Mouse (Mus musculus) right cerebral cortex, postnatal 14 days (tissue): ENCODE measurements around the gene Neil3.
"Not testable (repeated sequence)": the region's sequence is repeated elsewhere in the genome, so short reads cannot be mapped to it uniquely, and the experiment has no call there.

Experiments used
- DNase-seq: peaks from one replicate; pipeline ENCODE4 v3.0.0; 2022

Neil3 gene

DNA sequence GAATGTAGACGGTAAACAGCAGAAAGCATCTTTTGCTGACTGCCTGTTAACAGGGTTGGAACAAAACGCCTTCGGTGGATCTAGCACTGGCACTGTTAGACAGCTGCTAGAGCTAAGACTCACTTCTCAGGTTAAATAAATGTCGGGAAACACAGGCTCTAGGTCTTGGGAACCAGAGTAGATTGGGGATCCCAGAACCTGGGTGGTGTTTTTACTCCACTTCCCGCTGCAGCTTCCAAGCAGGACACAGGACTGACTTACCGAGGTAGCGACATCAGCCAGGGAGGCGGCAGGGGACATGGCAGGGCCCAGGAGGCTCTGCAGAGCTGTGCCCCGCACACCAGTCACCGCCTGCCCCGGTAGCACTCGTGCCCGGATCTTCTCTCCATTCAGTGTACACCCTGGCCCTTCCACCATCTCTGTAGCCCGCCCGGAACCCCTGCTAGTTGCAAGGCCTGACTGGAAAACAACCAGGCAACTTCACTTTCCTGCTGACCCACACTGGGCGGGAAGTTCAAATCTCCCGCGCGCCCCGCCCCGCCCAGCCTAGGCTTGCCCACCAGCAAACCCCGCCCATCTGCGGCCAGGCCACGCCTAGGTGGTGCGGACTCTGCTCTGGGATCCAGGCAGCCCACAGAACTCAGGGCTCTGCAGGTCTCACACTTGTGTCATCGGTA lies at the start of gene Neil3:
TSS of gene Neil3 (minus strand) at position 571 of the 677 bp plus-strand sequence.
- DNase-seq = peak; percentile 27

- DNase-seq = peak; percentile 63
Measured at GRCm38 (mm10) chr8:53680846-53681245, 42.0 kb upstream of the Neil3 start.

DNA sequence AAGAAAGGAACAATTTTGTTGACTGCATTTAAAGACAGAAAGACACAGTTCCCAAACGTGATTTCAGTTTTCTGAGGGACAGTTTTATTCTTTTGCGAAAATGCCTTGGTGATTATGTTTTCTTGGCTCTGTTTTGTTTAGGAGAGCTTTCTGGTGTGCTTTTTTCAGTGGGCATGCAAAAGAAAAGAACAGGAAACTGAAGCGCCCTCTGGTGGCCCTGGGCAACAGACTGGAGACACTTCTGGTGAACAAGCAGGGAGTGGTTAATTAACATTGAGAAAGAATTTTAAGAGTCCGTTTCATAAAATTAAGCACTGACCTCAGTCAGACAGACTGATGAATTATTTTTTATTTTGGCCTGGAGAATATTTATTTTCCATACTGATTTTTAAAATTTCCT lies 25.1 kb upstream of the Neil3 start:
- peak; percentile 82 for DNase-seq

- DNase-seq = no peak
Measured at GRCm38 (mm10) chr8:53661436-53661835, 22.6 kb upstream of the Neil3 start.

DNA sequence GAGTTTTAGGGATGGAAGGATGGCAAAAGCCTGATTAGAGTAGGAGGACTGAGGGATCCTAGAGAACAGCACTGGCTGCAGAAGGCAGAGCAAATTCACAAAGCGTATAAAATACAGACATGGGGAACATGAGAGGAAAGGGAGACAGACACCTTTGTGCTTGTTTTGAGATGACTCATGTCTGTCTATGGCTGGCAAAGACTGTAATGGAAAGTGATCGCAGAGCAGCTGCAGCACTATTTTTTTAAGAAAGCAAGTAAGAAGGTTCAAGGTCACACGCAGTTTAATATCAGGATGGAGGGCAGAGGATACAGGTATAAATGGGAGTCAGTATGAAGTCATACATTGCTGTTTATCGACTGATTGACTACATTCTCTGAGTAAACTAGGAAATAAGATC lies 8.2 kb downstream of the Neil3 start:
- no peak for DNase-seq

DNA sequence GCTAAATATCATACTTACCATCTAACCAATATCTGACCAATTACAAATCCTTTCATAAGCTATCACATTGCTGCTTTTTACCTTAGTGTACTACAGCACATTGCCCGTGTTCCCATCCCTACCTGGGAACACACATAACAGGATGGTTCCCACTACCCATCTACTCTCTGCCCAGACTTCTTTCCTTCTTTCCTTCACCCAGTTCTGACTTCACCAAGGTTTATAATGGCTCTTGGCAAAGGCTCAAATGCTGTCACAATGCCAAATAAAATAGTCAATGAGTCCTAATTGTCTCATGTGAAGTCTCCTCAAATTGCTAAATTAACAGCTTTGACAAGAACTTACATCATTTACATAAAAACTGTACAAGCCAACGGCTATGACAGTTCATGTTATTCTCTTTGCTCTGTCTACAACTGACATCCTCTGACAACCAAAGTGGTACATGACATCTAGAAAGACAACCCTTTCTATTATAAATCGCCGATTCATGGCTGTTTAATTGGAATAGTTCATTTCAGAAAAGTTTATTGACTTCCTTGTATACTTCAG lies 9.9 kb downstream of the Neil3 start:
- DNase-seq = no peak

DNA sequence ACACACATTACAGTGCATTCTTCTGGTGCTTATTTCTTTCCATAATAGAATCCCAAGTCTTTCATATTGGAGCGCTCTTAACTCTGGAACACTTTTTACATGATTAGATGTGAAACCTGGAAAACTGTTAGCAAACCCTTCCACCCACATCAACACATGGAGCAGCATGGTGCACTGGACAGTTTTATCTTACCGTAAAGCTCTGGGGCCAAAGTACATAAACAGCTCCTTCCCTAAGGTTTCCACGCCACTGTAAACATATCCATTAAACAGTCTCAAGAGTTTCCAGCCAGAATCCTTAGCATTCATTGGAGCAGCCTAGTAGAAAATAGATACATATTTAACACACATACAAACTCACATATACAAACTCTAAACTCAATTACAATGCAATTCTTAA lies 15.4 kb downstream of the Neil3 start:
- no peak for DNase-seq

DNA sequence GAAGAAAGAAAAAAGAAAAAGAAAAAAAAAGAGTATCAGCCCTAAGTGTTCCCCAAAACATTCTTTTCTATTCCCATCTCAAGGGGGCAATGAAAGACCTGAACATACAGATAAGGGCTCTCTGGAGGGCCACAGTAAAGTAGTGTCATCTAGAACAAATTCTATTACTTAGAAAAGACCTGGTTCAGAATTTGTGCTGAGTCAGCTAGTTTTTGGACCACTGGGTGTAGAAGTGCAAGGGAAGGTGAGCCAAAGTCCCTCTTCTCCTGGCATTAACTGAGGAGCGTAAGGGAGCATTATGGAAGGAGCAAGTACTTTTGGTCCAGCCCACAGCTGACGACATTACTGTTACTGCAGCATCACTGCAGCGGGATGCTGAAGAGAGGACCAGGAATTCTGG lies 19.7 kb downstream of the Neil3 start:
- DNase-seq = no peak

GRCm38 (mm10) chr8:53614288-53614646 lies 24.6 kb downstream of the Neil3 start:
- no peak for DNase-seq

DNA sequence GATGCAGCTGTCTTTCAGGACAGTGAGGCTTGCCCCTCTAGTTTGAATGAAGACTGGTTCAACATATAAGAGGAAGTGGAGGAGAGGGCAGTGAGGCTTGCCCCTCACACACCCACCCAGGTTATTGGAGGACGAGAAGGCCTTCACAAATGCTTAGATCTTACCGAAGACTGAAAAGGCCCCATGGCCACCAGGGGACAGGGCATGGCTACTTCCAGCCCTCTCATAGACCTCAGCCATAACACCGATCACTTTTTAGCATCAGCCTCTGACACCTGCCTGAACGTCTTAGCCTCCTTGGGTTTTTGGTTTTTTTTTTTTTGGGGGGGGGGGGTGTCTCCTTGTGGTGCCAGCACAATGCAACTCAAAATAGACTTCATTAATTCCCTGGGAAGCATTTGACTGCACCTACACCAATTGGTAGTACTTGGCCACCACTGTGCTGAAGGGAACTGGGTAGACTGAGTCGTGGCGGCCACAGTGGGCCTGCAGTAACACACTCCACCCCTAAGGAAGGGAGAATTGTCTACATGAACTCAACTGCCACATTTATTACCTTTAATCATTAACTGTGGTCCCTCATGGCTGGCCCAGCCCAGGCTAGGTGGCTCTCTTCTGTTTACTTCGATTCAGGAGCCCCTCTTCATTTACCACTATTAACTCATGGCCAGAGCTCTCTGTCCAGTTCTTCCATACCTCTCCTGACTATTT lies 25.1 kb downstream of the Neil3 start:
- DNase-seq = no peak

- DNase-seq = no peak
Measured at GRCm38 (mm10) chr8:53612297-53612696, 26.6 kb downstream of the Neil3 start.

DNA sequence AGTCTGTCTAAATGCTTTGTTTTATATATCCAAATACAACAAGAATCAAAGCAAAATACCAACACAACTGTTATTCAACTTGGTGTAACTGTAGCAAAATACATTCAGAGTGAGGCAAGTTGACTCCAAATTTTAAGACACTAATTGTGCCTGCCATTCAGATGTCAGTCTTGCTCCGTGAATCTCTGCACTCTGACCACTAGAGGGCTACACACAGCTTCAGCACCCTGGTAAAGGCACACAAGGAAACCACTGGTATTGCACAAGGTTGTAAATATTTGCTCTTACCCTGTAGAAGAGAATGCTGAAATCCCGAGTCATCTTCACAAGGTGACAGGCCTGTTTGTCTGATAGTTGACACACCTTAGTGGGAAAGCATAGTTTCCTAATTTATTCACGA lies 31.8 kb downstream of the Neil3 start:
- DNase-seq = no peak

DNA sequence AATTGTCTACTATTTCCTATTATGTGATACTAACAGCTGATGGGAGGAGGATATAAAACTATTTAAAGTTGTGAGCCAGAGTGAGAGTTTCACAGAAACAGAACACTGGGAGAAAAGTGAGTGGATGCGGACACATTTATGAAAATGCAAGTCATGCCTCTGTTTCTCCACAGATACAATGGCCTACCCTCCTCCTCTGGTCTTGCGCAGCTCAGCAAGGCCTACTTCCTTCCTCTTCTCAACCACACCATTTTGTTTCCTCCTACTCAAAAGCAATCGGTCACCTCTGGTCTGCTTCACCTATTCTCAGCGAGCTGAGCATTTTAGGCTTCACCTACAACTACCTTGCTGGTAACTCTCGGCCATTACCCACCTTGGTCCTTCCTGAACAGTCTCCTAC lies 34.0 kb downstream of the Neil3 start:
- no peak for DNase-seq

- DNase-seq = no peak
Measured at GRCm38 (mm10) chr8:53603672-53604071, 35.2 kb downstream of the Neil3 start.

DNA sequence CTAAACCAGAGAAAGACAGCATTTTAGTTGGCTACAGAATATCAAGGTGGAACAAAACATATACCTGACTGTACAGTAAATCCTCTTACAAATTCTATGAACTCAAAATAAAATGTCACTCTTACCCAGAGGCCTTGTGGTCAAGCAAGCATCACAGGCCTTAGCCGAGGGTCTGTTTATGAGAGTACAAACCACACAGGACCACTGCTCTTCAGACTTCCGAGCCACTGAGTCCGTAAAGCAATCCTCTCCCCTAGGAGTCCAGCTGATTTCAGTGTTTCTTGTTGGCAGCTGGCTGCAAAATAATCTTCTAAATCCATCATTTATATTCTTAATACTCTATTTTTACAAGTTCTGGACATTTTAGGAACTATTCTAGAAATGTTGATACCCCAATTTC lies 38.0 kb downstream of the Neil3 start:
- no peak for DNase-seq

GRCm38 (mm10) chr8:53600025-53600811 lies 38.6 kb downstream of the Neil3 start:
- DNase-seq = no peak

- no peak for DNase-seq
Measured at GRCm38 (mm10) chr8:53598101-53598500, 40.8 kb downstream of the Neil3 start.

DNA sequence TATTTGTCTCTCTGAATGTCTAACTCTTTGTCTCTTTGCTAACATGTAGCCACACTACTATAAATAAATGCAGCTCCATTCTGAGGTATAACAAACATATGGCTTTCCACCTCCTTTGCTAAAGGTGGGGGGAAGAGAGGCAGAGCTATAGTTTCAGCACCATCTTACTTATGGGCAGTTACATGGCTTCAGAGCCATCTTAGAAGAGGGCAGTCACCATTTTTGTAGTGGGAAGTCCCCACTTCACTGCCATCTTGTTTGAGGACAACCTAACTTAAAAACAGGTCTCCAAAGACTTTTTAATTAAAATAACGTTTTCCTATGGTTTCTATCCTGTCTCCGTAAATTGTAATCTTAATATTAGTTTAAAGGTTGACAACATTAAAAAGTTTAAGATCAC lies 47.1 kb downstream of the Neil3 start:
- no peak for DNase-seq

- DNase-seq = no peak
Measured at GRCm38 (mm10) chr8:53573600-53573999, 65.3 kb downstream of the Neil3 start.

DNA sequence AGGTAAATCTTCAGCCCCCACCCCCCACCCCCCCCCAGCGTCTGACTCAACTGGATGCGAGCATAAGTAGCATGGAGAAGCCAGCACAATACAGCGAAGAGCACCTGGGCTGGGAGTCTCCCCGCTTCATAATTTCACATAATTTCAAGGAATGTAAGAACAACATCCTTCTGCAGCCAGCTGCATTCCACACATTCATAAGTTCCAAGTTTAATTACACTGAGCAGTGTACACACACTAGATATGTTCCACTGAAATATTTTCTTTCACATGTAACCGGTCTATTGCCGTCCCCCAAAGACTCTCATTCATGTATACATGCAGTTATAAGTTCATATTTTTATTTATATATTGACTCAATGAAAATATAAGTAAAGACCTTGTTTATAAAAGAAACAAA lies 72.6 kb downstream of the Neil3 start:
- no peak for DNase-seq

DNA sequence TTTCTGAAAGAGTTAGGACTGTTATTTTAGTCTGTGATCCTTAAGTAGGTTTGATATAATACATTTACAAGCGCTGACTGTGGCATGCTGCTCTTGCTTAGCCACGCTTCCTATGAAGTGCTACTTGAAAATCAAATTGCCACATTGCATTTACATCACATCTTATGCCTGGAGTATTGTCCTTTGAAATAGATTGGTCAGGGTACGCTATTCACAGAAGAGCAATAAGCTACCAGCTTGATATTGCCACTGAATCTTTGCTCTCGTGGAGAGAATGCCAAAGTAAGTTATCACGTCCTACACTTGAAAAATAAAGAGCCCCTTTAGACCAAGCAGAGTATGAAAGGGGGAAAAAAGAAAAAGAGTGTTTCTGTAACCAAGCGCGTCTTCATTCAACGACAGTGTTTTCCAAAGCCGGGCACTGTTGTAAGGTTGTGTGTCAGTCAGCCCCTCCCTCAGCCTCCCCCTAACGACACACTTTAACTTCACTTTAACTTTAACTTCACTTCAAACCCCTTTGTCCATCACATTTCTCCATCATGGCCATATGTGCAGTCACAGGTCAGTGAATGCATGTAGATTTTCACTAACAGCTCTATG lies 76.3 kb downstream of the Neil3 start:
- DNase-seq = no peak

- no peak for DNase-seq
Measured at GRCm38 (mm10) chr8:53539585-53539984, 99.3 kb downstream of the Neil3 start.

DNA sequence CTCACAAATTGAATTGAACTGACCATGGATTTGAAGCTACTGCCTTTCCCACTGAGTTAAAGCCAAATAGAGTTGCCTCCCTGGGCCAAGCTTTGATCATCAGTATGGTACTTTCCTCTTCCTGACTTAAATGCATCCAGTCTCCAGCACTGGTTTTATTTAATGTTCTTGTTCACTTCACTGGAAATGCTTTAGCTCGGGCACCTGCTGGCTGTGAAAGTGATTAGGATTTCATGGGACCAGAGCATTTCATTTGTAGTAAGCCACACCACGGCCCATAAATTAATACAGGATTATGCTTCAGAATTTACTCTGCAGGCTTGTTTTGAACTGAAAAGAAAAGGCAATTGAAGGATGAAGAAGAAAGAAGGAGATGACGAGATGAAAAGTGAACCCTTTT lies 100.8 kb downstream of the Neil3 start:
- not testable (repeated sequence) for DNase-seq
